Mouse (Mus musculus) myocyte (in vitro differentiated cells): ENCODE results near the gene B2m.

ENCODE experiments used
- MAX ChIP-seq: IDR thresholded peaks from one replicate; pipeline ENCODE4 v1.6.1; 2011; ENCODE audit warnings: low read depth, mild to moderate bottlenecking, control low read depth
- POLR2A ChIP-seq: IDR thresholded peaks from one replicate; pipeline ENCODE4 v1.6.1; 2011; ENCODE audit warnings: low read depth, mild to moderate bottlenecking, control low read depth, moderate library complexity; ENCODE audit not compliant: insufficient read length
- POLR2AphosphoS2 ChIP-seq: IDR thresholded peaks from one replicate; pipeline ENCODE4 v1.6.1; 2011; ENCODE audit warnings: low read depth, control low read depth; ENCODE audit not compliant: insufficient read length
- SRF ChIP-seq: IDR thresholded peaks from one replicate; pipeline ENCODE4 v1.6.1; 2011; ENCODE audit warnings: low read depth; ENCODE audit not compliant: control insufficient read depth, insufficient read length
- TCF12 ChIP-seq: IDR thresholded peaks from one replicate; pipeline ENCODE4 v1.6.1; 2011; ENCODE audit warnings: mild to moderate bottlenecking, control low read depth; ENCODE audit not compliant: poor library complexity, insufficient read depth, severe bottlenecking

DNA sequence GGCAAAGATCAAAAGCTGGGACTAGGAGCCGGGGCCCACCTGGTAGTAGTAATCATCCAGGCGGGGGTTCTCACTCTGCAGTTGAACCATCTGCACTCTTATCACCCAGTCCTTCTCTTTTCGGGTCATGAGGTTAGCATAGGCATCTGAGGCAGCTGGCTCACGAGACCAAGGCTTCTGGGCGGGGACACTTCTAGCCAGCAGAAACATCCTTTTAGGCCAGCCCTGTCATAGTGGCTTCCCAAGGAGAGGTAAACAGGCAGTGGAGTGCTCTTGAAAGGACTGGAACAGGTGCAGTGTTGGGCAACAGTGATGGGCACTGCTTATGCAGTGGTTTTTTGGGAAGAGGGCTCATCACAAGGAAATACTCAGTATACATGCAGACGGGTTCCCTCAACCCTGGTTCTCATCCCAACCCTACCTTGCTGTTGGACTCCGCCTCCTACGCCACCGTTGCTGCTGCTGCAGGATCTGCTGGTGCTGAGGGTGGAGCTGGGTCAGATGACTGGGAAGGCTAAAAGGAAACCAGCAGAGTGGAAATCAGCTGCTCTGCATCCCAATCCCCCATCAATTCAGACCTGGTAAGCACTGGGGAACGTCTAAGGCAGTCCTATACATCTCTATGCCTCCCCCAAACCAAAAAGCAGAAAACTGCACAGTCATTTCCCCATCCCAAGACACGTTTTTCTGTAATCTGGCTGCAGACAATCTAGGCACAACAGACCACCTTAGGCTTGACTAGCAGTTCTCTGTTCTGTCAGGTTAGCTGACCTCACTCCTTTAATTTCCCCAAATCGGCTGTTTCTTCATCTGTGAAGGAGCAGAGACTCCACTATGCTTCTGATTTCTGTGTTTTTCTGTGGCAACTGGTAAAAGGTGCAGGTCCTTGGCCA, 21.6 kb upstream of the B2m start:
- TF ChIP-seq POLR2A = no peak
- no peak for TF ChIP-seq SRF
- TF ChIP-seq POLR2AphosphoS2 = no peak
- no peak for TF ChIP-seq TCF12
- TF ChIP-seq MAX = no peak
